ENCODE assay signal across 9 mouse cellular contexts in the genomic region with DNA sequence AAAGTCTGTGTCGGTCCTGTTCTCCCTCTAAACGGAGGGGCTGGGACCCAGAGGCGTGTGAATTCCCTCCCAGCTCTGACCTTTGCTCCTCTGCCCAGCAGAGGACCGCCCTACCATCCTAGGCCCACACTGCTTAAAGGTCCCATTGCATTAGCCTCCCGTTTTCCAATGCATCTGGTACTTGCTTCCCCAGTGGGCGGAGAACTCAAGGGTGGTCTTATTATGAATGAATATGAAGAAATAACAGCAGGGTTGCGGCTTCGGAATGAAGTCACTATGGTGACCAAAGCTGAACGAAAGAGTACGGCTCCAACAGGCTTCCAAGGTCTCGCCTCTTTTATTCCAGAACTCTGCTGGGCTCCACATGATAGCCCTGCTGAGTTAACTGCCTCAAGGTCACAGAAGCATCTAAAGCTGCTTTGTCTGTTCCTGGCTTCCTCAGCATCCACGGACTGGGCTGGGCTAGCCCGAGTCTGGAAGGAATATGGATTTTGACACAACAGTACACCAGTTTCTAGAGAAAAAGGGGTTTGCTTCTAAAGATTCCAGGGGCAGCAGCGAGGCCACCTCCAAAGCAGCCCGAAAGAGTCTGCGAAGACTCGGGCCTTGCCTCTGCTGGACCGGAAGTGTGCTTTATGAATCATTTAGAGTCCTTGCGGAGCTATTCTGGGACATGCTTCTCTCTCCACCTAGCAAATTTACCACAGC. TPM values are rescaled to one million over a fixed set of nuclear protein-coding genes. Genes with fewer than 3 reads are reported as not detected.
DNase-seq lines count a peak whose midpoint lies in the region; ATAC-seq and TF ChIP-seq lines count a peak whose summit lies in the region.
"Had no signal": no experiment of that assay in that cellular context is flagged by ENCODE, and none has a peak within 500 bp of the region (broad histone marks: within the 10 kb centered on the region; RNA-seq: fewer than 3 reads in every experiment).

No protein-coding gene starts in this region.

- no peak overlapping the region for H3K4me2 ChIP-seq in heart, postnatal 0 days (ENCODE audit: low read depth, low read length)
- H3K4me2 ChIP-seq in forebrain, postnatal 0 days (ENCODE audit: low read depth): no peak overlapping the region
- H3K4me2 ChIP-seq in midbrain, embryonic 15.5 days: no peak overlapping the region

- no peak overlapping the region for H3K4me3 ChIP-seq in heart, postnatal 0 days (ENCODE audit: low read depth, low read length)
- no peak overlapping the region for H3K4me3 ChIP-seq in forebrain, postnatal 0 days (ENCODE audit: low read depth, low read length)
- H3K4me3 ChIP-seq in midbrain, embryonic 15.5 days: no peak overlapping the region

- 66% methylated on average over 19 of the region's 19 CpGs for WGBS in heart, postnatal 0 days
- WGBS in forebrain, postnatal 0 days: 49% methylated on average over 19 of the region's 19 CpGs
- 36% methylated on average over 19 of the region's 19 CpGs for WGBS in midbrain, embryonic 15.5 days

- no peak for ATAC-seq in heart, postnatal 0 days (ENCODE audit: insufficient read depth, low read depth)
- peak; percentile 74 for ATAC-seq in forebrain, postnatal 0 days
- peak; percentile 62 for ATAC-seq in midbrain, embryonic 15.5 days (replicated peaks)

- H3K36me3 ChIP-seq in heart, postnatal 0 days (replicated peaks; ENCODE audit: control insufficient read depth, insufficient read depth, low read length): no peaks in the 10 kb centered on the region
- no peaks in the 10 kb centered on the region for H3K36me3 ChIP-seq in forebrain, postnatal 0 days (ENCODE audit: insufficient read depth)
- H3K36me3 ChIP-seq in midbrain, embryonic 15.5 days (replicated peaks): no peaks in the 10 kb centered on the region
- H3K36me3 ChIP-seq: G1E had no signal

- no peaks in the 10 kb centered on the region for H3K9me3 ChIP-seq in heart, postnatal 0 days (replicated peaks; ENCODE audit: control insufficient read depth, low read length)
- H3K9me3 ChIP-seq in forebrain, postnatal 0 days (ENCODE audit: low read length): no peaks in the 10 kb centered on the region
- H3K9me3 ChIP-seq in midbrain, embryonic 15.5 days: no peaks in the 10 kb centered on the region
- H3K9me3 ChIP-seq: G1E had no signal

- no peak for DNase-seq in heart, postnatal 0 days (ENCODE audit: low spot score)
- DNase-seq in heart, adult 8-10 months (ENCODE audit: low spot score): no peak
- peak; percentile 43 for DNase-seq in adrenal gland, postnatal 10 days
- peak; percentile 29 for DNase-seq in forebrain, postnatal 0 days
- no peak for DNase-seq in layer of hippocampus, postnatal 25 days (ENCODE audit: extremely low spot score in 1 of 2, low spot score in 1 of 2)
- no peak for DNase-seq in right cerebral cortex, postnatal 10 days (ENCODE audit: low spot score in 2 of 2)
- DNase-seq in thymus, postnatal 0 days (ENCODE audit: low spot score): no peak

- no peak overlapping the region for H3K9ac ChIP-seq in heart, postnatal 0 days (replicated peaks; ENCODE audit: low read depth, low read length)
- no peak overlapping the region for H3K9ac ChIP-seq in forebrain, postnatal 0 days
- H3K9ac ChIP-seq in midbrain, embryonic 15.5 days: no peak overlapping the region

- peak overlapping the region; percentile 52; the same call in 1 of the 2 replicates for H3K27ac ChIP-seq in heart, postnatal 0 days (ENCODE audit: low read depth)
- H3K27ac ChIP-seq in forebrain, postnatal 0 days (ENCODE audit: low read depth, low read length): peak overlapping the region; percentile 31; the same call in 1 of the 2 replicates
- peak overlapping the region; percentile 26; the same call in 1 of the 2 replicates for H3K27ac ChIP-seq in midbrain, embryonic 15.5 days

- TF ChIP-seq CTCF in heart, postnatal 0 days (IDR thresholded peaks at IDR 0.05; ENCODE audit: low read depth): no peak
- no peak for TF ChIP-seq CTCF in forebrain, postnatal 0 days (IDR thresholded peaks at IDR 0.05; ENCODE audit: low read depth)

- TF ChIP-seq EP300 in heart, postnatal 0 days (IDR thresholded peaks at IDR 0.05; ENCODE audit: low read depth): no peak

- H3K4me1 ChIP-seq in heart, postnatal 0 days (ENCODE audit: control insufficient read depth, insufficient read depth): no peaks in the 10 kb centered on the region
- no peaks in the 10 kb centered on the region; the same call in 1 of the 2 replicates for H3K4me1 ChIP-seq in forebrain, postnatal 0 days (ENCODE audit: insufficient read depth)
- H3K4me1 ChIP-seq in midbrain, embryonic 15.5 days: peaks cover 10% of the 10 kb centered on the region

- no peaks in the 10 kb centered on the region for H3K27me3 ChIP-seq in heart, postnatal 0 days (ENCODE audit: control insufficient read depth, insufficient read depth, low read length)
- H3K27me3 ChIP-seq in forebrain, postnatal 0 days (ENCODE audit: insufficient read depth, low read length): no peaks in the 10 kb centered on the region
- no peaks in the 10 kb centered on the region for H3K27me3 ChIP-seq in midbrain, embryonic 15.5 days (replicated peaks)

RNA-seq across cellular contexts. Expression of a gene that starts 14.6 kb away (rescaled TPM):
- 16.0 and 16.9 TPM in 2 replicates for total RNA-seq in heart, postnatal 0 days (2014; rRNA removed; ENCODE audit: low replicate concordance)
- polyA plus RNA-seq in heart, postnatal 0 days (2015; fragmentation: Nextera tagmentation; extraction: Ambion mirVana): 11.9 and 12.4 TPM in 2 replicates
- 10 to 100 TPM; 13.8 to 18.4 (median 15.7) TPM for total RNA-seq in heart, adult 8-10 months (2022)
- total RNA-seq in adrenal gland, postnatal 10 days (2021): 10 to 100 TPM; 33.2 to 42.0 TPM
- total RNA-seq in forebrain, postnatal 0 days (2014; rRNA removed): 26.2 and 29.8 TPM in 2 replicates
- 12.2 and 16.6 TPM in 2 replicates for polyA plus RNA-seq in forebrain, postnatal 0 days (2015; fragmentation: Nextera tagmentation; extraction: Ambion mirVana)
- polyA plus RNA-seq in midbrain, embryonic 15.5 days (2015; fragmentation: Nextera tagmentation; extraction: Ambion mirVana): 29.0 and 33.1 TPM in 2 replicates
- 10 to 100 TPM; 66.8 to 72.4 TPM for total RNA-seq in layer of hippocampus, postnatal 25 days (2021)
- polyA plus RNA-seq in thymus, postnatal 0 days (2015; fragmentation: Nextera tagmentation; extraction: Ambion mirVana): 21.9 and 28.8 TPM in 2 replicates

Comparison
In these comparisons a context has a peak if more than half of its experiments do, and no peak if none do; other contexts are left out.
1. DNase-seq: peak in adrenal gland, postnatal 10 days (single experiment) and forebrain, postnatal 0 days (single experiment); none in heart, postnatal 0 days (single experiment), heart, adult 8-10 months (single experiment), layer of hippocampus, postnatal 25 days (0 of 2), right cerebral cortex, postnatal 10 days (0 of 2) and thymus, postnatal 0 days (single experiment).
2. Peak in every context shown above with its lines, with median percentiles within 50 percentile points of each other: H3K27ac ChIP-seq.